Mouse (Mus musculus) embryo, embryonic 9.5 days (tissue): ENCODE measurements around the gene Sgms2.

Experiments
- DNase-seq: peaks from one replicate; pipeline ENCODE4 v3.0.0-alpha.2; 2017; ENCODE audit errors: extremely low spot score

Sgms2 gene

DNA sequence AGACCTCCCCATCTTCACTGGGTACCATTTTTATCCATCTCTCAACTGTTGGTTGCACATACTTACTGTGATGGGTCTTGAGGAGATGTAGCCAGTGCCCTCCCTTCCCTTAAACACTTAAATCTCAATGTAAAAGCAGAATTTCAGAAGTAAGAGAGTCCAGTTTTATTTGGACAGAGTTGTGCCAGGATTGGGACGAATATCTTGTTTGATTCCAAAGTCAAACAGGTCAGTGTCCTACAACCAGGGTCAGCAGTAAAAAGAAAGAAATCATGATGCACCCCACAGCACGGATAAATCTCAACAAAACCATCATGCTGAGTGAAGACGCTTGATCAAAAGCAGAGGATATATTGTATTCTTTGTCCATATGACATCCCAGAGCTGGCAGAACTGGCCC is 183.4 kb downstream of the Sgms2 start:
- no peak for DNase-seq

DNA sequence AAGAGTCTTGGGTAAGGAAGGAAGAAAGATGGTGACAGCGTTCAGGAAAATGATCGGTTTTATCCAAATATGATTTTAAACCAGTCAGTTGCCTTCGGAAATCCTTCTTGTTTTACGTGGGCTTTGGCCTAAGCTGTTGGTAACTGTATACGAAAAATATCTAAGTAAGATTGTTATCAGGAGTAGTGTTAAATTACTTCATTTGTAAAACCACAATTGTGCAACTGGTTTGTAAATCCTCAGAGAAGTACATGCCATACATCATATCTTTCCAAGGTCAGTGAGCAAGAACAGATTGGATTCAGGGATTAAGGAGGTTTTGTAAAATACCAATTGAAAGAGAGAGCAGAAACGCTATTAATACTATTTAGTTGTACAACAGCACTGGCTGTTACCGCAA is 185.0 kb downstream of the Sgms2 start:
- no peak for DNase-seq

DNA sequence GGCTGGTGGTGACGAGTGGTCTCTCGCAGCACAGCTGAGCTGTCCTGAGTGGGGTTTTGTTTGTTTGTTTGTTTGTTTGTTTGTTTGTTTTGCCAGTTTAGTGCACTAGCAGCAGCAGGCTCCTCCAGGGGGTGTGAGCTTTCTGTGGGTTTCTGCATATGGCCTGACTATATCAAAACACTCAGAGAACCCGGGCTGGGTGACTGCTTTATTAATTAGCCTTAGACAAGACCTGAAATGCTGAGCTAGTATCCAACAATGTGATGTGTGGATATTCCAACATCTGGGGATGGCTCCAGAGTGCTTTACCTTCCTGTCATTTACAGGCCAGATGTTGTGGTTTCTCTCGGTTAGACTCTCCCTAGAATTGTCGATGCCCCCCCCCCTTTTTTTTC is 187.9 kb downstream of the Sgms2 start:
- DNase-seq, result no peak

DNA sequence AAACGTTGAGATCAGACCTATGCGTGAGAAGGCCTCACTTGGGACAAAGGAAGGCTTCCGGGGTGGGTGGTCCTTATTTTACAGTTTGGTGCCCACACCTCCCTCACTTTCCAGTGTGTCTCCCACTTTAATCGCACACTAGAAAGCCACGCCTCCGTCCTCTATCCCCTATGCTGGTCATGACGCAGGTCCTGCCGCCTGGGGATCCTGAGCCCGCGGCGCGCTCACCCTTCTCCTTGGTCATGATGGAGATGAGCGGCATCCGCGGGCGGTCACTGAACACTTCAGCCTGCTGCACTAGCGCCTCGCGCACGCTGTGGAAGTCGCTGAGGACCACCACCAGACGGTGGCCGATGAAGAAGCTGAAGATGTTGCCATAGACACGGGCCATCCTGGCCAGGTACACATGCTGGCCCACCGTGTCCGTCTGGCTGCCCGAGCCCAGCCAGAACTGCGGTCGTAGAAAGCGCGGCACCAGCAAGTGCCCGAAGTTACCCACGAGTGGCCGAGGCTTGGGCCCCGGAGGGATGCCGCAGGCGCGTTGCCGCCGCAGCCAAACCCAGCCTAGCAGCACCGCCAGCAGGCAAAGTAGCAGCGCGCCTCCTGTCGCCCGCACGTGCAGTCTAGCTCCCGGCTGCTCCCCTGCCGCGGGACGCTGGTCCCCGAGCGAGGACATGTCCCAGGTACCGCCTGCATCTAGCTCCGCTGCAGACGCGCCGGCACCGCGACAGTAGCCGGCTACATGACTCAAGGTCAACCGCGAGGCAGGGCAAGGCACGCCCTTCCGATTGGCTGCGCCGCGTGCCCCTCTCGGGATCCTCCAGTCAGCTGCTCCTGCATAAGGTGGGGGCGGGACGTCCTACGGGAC is 188.5 kb downstream of the Sgms2 start, which contains the start of gene Cyp2u1:
Gene Cyp2u1 (minus strand): TSS at position 776 of the 868 bp plus-strand sequence.
- DNase-seq, result peak; percentile 82

DNA sequence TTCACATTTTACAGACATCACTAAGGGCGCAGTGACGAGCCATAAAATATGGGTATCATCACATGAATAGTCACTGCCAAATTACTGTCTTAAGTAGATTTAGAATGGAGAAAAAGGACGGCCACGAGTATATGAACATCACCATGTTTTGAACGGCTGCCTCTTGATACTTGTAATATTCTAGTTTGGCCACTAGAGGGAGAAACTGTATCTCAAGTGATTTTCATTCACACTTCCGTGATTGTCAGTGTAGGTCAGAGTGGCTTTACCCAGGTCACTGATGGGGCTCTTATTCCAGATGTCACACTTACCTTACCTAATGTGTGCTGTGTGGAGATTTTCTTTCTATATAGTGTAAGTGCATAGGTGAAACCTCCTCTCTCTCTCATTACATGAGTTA is 191.3 kb downstream of the Sgms2 start:
- DNase-seq, result peak; percentile 40

DNA sequence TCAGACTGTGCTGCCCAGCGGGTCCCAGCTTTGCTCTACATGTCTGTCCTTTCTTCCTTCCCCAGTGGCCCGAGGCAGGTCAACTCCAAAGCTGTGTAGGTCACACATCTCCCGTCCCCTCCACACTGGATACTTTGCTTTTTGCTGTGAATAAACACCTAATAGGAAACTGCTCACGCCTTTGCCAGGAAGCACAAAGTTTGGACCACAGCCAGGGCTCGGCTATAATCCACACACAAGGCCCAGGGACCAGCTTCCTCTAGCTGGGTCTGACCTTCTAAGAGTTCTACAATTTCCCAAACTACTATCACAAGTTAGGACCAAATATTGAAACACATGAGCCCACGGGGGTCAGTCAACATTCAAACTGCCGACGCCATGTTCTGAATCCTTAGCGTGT is 192.1 kb downstream of the Sgms2 start:
- DNase-seq, result no peak

DNA sequence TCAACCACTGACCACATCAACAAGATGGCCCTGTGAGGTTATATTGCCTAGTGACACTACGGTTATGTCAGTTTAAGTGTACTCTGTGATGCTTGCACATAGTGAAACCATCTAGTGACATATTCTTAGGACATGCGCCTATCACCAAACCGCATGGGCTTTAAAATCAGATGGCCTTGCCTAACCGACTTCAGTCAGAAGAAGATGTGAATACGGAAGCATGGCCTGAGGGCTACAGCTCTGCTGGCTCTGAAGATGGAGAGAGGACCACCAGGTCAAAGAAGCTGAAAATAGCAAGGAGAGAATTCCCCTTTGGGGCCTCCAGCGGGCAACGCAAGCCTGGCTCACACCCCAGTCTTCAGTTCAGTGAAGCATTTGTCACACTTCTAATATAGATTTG is 194.3 kb downstream of the Sgms2 start:
- no peak for DNase-seq

DNA sequence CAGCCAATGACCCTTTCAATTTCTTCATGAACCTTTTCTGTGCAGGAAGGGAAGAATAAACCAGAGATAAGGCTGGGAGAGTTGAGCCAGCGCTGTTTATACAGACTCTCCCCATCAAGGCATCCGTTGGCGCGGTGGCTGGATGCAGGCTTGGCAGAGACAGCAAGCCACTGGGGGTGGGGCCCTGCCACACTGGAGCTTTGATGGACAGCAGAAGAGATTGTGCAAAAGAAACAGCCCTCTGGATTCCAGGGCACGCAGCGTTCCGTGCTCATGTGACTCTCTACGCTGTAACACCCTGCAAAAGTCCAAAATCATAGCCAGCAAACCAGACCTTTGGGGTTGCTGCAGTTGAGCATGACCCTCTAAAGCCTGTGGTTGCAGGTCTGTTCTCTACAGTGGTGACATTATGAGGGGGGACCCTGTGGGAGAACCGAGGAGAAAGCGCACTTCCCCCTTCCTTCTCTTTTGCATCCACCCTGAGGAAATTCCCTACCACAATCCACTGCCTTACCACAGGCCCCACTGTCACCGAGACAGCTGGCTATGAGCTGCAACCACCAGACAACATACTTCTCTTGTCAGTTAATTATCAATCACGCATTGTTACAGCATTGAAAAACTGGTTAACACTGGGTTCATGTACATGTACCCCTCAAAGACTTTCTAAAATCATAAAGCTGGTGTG is 195.6 kb downstream of the Sgms2 start:
- no peak for DNase-seq

DNA sequence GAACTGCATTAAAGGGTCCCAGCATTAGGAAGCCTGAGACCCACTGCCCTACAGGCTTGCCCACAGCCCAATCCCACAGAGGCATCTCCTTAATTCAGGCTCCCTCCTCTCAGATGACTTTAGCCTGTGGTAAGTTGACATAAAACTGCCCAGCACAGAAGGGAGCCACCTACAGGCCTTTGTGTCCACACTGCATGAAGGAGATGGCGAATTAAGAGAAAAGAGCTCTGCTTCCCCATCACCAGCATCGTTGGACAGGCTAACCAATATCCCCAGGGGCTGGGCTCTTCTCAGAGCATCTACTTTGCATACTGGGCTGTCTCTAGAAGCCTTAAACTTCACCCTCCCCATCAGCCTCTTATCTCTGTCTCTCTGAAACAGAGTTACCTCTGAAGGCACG is 196.7 kb downstream of the Sgms2 start:
- DNase-seq, result no peak

DNA sequence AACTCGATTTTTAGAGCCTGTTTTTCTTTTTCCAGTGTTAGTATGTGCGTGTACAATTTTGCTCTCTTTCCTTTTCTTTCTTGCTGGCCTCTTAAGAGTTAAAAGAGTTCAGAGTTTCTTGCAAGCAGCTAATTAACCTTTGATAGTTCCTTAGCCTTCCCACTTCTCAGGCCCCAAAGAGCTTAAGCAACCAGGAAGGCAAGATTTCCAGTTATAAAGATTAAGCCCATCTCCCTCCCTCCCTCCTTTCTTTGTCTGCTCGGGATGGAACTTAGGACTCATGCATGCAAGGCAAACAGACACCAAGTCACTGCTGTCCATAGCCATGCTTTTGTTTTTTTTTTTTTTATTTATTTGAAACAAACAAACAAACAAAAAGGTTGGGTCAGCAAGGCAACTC is 198.3 kb downstream of the Sgms2 start:
- no peak for DNase-seq

DNA sequence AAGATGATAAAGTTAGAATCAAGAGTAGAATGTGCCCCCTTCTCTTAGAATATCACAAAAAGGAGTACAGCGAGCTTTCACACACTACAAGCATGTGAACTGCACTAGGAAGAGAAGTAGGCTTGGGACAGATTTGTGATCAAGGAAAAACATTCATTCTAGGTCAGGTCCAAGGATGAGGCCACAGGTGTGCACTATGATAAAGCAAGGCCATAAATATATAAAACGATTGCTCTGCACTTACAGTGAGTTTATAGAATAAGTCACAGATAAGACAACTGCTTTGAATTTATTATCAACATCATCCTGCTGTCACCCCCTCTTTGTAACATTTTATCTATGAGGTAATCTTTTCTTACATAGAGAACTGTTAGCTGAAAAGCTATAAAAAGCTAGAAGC is 198.9 kb downstream of the Sgms2 start:
- DNase-seq, result no peak

DNA sequence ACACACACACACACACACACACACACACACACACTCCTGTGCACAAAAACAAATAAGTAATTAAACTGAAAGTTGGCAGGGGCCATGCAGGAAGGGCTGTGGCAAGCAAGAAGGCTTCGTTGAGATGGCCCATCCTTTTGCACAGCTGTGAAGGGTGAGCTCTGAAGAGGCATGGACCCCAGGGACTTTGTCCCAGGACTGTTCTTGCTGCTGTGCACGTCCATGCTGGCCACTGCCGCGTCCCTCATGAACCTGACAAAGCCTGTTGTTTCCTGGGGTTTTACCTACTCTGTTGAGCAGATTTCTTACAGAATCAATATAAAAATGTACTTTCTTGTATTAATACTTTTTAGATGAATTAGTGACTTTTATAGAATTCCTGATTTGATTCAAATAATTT is 199.3 kb downstream of the Sgms2 start:
- DNase-seq, result no peak

DNA sequence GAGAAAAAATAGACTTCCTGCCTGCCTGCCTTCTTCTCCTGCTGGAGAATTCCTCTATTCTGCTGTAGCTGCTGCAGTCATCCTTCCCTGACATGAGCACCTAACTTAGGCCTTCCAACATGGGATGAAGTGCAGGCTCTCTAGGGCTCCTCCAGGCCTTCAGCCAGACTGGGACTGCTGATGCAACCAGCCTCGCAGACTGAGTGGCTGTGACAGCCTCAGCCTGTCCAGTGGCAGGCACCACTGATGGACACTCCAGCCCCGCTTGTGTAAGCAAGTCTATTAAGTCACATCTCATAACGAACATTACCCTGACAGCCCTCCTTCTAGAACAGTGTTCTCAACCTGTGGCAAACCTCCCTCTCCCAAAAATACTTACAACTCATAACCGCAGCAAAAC is 217.1 kb downstream of the Sgms2 start:
- no peak for DNase-seq

DNA sequence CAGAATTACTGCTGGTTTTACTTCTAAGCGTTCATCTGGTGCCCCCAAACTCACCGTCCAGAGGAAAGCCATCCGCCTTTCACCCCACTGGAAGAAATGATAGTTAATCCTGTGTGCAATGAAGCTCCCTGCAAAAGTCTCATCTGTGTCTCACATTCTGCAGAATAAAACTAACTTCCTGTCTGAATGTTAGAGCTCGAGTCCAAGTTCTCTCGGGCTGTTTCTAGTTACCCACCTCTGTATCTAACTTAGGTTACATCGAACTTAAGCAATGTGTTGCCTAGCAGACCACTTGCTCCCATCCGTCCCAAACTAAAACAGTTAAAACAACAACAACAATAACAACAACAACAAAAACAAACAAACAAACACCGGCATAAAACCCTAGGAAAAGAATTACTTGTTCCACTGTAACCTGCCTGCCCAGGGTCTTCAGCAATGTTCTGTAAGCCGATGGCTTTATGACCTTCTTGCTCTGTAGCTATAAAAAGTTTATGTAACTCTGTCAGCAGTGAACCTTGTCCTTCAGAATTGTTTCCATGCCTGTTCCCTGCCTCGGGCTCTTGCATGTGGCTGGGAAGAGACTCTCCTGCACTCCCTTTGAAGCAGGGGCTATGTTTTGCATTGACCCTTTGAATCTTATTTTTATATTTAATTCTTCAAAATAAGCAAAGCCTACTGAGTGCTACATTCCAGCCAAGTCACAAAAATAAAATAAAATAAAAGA is 218.7 kb downstream of the Sgms2 start:
- DNase-seq, result no peak

DNA sequence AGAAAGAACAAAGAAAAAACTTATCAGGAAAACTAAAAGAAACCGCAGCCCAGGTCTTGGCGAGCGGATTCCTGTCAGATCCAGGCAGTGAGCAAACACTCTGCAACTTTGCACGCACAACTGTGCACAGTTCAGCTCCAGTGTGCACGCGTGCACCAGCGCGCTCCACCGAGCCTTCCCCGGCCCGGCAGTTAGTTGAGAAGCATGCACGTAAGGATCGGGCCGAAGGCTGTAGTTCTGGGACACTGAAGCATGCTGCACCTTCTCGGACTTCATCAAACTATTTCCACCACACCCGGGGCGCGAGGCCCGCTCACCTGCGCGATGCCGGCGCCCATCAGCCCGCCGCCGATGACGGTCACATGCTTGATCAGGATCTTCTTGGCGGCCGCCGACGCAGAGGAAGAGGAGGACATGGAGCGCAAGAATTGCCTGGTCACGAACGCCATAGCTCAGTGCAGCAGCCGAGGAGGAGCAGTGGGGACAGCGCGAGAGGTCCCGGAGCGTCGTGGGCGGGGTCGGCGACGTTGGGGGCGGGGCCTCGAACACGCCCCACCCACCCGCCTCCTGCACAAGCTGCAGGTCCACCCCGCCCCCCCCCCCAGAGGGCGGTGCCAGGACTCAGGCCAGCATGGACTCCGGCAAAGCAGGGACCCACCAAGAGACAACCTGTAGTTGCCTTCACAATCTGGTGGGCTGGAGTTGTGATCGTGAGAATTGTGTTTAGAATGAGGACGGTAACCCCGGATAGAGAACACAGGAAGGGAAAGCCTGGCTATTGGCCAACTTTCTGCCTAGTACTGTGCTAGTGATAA is 219.4 kb downstream of the Sgms2 start, which contains the start of gene Hadh:
Gene Hadh (minus strand): TSS at position 543 of the 815 bp plus-strand sequence.
- peak; percentile 92 for DNase-seq

DNA sequence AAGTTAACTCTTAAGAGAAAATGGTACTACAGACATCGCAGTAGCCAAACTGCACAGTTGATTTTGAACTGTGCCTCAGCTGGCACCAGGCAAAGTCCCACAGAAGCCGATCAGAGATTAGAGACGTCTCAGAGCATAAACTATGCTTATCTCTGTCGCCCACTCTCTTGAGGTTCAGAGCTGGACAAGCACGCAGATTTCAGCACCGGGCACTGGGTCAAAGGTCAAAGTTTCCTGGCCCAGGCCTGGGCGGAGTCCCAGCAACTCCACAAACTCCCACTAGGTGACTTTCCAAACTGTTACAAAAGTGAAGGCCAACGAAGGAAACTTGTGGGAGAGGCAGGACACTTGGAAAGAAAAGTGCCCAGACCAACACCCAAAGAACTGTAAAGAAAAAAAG is 220.1 kb downstream of the Sgms2 start:
- DNase-seq, result peak; percentile 81

DNA sequence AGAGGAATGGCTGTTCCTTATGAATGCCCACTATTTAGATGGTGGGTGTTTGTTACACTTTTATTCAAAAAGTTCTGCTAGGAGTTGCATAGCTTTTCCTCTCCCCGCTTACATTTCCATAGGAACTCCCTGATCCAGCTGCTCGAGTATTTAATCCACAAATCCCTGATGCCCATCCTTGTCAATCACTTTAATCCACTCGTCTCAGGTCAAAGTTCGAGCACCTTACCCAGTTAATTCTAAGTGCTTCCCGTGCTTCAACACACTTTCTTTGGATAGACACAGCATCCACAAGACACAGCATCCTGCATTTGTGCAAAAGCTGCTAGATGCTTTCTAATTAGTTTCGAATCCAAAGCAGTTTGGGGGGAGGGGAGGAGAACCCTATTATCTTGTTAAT is 220.8 kb downstream of the Sgms2 start:
- no peak for DNase-seq
